Mouse (Mus musculus): ENCODE data around the gene Ctcfl.

GRCm38 (mm10) chr2:173057623-173058022, 61.7 kb downstream of the Ctcfl start:
- TF ChIP-seq CTCF (IDR thresholded peaks at IDR 0.05; ENCODE audit: borderline replicate concordance, extremely low read depth, insufficient read depth, insufficient read length) (no peak), POLR2A (IDR thresholded peaks at IDR 0.05; ENCODE audit: borderline replicate concordance, extremely low read depth, insufficient read depth, insufficient read length, poor library complexity, severe bottlenecking) (no peak)
